Mouse (Mus musculus) testis, adult 2 months (tissue): Measurements from ENCODE around the gene Plcd1.

ENCODE experiments used
- CTCF ChIP-seq: fragments of 200-500 bp; IDR thresholded peaks from 2 replicates; pipeline ENCODE4 v1.5.1; 2012; ENCODE audit warnings: low read depth, mild to moderate bottlenecking, inconsistent platforms, low read length, moderate library complexity; ENCODE audit not compliant: control insufficient read depth, insufficient read depth, insufficient replicate concordance
- POLR2A ChIP-seq: fragments of 200-500 bp; IDR thresholded peaks from 2 replicates; pipeline ENCODE4 v1.6.1; 2012; ENCODE audit warnings: low read depth, mild to moderate bottlenecking, inconsistent platforms, low read length, moderate library complexity; ENCODE audit not compliant: control insufficient read depth

- TF ChIP-seq CTCF (no peak), POLR2A (no peak)
These were observed 7.0 kb upstream of the Plcd1 start for GRCm38 (mm10) chr9:119100177-119100898.
